Mouse (Mus musculus): ENCODE data around the gene Cd151.

The Cd151 gene

DNA sequence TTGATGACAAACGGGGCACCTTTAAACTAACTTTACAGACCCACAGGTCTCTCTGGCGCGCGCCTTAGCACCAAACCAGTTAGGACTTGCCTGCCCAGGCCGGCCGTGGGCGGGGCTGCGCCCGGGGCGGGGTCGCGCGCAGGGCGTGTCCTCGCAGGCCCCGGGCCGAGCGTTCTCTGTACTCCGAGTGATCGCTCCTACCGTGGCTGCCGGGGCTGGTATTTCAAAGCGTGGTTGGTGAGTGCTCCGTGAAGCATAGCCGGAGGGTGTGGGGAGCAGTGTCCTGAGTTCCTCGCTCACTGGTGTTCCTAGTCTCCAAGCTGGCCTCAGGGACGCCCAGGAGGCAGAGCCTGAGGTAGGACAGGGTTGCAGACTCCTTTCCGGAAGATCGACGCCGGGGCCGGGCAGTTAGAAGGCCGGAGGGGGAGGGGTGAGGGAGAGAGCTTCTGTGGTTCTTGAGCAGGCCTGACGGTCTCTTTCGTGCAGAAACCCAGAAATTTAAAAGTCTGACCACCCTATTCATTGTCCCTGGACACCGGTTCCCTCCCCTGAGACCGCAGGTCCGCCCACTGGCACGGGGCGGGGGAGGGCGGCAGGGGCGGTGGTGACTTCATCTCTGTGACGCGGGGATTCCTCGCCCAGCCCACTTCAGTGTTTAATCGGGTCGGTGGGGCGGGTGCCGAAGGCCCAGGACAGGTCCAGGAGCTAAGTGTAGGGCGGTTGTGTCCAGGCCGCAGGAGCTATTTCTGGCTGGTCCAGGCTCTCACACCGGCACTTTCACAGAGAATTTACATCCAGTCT, at the start of gene Cd151:
Gene Cd151, plus strand, starts transcription at position 163 of the 801 bp plus-strand sequence.
- DNase-seq (ENCODE audit: low spot score in 2 of 2): peak; percentile 78 to 81

- DNase-seq (ENCODE audit: low spot score in 2 of 2): no peak
Observed at GRCm38 (mm10) chr7:141417731-141418681, 49.2 kb upstream of the Cd151 start.

GRCm38 (mm10) chr7:141418970-141419369, 48.2 kb upstream of the Cd151 start:
- DNase-seq (ENCODE audit: low spot score in 2 of 2): peak in 1 of 2 experiments; percentile 74

GRCm38 (mm10) chr7:141420030-141420702, 47.0 kb upstream of the Cd151 start:
- no peak for DNase-seq (ENCODE audit: low spot score in 2 of 2)

GRCm38 (mm10) chr7:141423811-141424210, 43.4 kb upstream of the Cd151 start:
- no peak for DNase-seq (ENCODE audit: low spot score in 2 of 2)

DNA sequence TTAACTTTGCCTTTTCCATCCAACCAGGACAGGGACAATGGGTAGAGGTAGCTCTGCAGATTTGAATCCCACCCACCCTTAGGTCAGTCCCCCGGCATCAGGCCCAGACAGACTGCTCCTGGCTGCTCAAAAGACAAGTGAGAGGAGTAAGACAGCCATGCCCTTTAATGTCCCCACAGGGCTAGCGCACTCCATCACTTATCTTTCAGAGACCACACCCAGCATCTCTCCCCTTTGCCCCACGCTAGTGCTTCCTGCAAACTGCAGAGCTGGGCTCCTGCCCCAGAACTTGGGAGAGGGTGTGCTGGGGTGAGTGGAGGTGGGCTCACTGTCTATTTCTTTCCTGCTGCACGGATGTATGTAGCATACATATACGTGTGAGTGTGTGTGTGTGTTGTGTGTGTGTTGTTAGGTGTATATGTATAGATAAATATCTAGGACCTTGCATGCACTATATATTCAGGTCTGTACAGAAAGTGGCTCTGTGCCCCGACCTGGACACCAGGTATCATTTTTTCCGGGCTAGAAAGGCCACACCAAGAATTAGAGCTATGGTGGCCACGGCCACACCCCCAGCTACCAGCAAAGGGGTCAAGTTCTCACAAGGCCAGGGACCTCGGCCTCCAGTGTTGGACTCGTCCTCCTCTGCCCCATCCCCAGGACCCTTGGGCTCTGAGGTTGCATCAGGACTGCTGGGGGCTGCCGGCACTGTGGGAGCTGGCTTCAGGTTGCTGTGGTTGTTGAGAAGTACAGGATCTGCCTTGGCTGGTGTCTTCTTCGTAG, 40.1 kb upstream of the Cd151 start:
- DNase-seq (ENCODE audit: low spot score in 2 of 2): peak in 1 of 2 experiments; percentile 34

- DNase-seq (ENCODE audit: low spot score in 2 of 2): no peak
Observed at GRCm38 (mm10) chr7:141428701-141429100, 38.5 kb upstream of the Cd151 start.

- DNase-seq (ENCODE audit: low spot score in 2 of 2): peak; percentile 93 to 95
Observed at GRCm38 (mm10) chr7:141429310-141429709, 37.9 kb upstream of the Cd151 start, which contains the start of gene Cend1. Cend1 (minus strand) TSS chr7:141429491.

GRCm38 (mm10) chr7:141429840-141430584, 37.2 kb upstream of the Cd151 start:
- no peak for DNase-seq (ENCODE audit: low spot score in 2 of 2)

DNA sequence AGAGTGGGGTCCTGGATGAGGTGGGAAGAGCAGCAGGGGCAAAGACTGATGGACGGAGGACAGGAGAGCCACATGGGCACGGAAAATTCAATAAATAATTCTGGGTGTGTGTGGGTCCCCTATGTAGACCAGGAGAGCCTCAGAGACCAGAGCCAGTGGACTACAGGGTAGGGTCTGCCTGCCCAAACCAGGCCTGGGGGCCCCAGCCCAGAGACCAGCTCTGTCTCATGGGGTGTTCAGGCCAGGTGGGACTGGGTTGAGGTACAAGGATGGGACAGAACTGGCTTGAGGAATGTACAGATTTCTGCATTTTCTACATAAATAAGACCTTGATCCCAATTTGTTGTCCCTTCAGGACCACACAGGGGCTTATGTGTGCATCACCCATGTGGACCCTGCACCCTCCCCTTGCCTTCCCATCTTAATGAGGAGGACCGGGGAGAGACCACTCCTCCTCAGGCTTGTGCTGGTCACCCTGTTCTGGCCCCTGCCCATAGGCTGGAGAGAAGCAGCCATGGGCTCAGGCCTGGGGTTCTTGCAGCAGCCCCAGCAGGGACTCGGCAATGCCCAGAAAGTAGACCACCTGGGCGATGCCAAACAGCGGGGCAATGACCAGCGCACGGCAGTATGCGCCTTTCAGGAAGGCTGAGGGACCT, 36.5 kb upstream of the Cd151 start:
- DNase-seq (ENCODE audit: low spot score in 2 of 2): no peak

DNA sequence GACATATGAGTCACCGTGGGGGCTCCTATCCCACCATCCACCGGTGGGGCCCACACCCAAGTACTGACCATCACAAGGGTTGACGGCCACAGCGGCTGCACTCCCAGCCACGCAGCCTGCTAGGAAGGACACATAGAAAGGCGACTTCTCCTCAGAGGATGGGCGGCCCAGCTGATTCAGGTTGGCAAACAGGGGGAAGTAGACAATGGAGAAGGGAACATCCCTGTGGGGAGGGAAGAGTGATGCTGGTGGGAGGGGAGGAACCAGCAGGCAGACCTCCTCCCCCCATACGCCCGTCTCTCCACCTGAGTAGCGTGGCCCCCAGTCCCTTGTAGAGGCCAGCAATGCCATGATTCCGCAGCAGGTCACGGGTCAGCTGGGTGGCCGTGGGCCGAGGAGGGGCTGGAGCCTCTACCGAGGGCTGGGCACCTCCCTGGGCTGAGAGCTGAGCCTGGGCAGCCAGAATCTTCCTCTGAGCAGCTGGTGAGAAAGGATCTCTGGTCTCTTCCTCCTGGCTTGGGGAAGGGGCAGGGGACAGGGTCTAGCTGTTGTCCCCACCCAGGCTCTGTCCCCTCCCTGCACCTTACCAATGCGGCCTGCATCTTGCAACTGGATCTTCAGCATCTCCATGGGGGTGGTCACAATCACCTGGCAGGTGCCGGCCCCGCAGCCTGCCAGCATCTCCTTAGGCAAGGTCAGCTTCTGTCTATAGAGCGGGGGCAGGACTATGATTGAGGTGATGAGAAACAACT, 35.6 kb upstream of the Cd151 start:
- DNase-seq (ENCODE audit: low spot score in 2 of 2): no peak

- DNase-seq (ENCODE audit: low spot score in 2 of 2): peak in 1 of 2 experiments; percentile 46
Observed at GRCm38 (mm10) chr7:141432186-141432611, 35.0 kb upstream of the Cd151 start.

DNA sequence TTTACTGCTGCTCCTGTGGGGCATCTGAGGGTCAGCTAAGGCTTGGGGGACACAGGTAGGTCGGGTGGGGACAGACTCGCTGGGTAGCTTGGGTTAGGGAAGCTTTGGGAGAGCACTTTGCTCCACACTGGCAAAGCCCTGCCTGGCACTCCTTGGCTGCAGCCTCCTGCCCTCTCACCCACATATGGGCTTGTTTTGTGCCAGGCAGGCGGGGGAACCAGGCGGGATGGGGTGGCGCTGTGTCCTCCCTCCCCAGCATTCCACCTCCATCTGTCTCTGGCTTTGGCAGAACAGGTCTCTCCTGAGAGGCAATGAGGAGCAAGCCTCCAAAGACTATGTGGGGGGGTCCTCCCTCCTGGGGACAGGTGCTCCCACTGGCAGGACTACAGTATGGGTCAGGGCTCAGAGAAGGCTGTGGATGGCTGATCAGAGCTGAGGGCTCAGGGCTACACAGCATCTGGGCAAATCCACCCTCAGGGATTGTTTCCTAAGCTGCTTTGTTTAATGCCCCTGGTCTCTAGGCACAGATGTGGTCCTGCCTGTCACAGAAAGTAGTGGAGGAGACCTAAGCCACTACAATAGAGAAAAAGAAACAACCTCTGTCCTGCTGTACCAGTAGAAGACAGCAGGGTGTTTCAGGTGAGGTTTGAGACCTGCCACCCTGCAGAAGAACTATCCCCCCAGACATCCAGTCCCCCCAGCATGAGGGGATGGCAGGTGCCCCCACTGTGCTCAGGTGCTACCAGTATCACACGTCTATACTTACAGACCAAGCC, 34.3 kb upstream of the Cd151 start:
- no peak for DNase-seq (ENCODE audit: low spot score in 2 of 2)

- peak in 1 of 2 experiments; percentile 54 for DNase-seq (ENCODE audit: low spot score in 2 of 2)
Observed at GRCm38 (mm10) chr7:141433517-141434400, 33.4 kb upstream of the Cd151 start.

DNA sequence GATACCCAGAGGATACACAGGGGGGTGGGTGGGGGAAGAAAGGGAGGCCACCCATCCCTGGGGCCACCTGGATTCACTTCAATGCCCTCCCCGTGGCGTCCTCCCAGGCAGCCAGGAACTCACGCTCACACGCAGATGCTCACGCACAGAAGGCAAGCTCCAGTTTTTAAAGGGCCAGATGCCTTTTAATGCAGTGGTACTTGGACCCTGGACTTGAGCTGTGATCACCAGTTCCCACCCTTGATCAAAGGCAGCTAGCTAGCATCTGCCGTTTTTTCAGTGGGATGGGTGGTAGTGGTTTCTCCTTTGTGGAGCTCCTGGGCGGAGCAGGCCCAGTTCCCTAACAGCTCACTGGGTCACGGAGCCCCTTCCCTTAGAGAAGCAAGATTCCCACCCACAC, 32.7 kb upstream of the Cd151 start:
- DNase-seq (ENCODE audit: low spot score in 2 of 2): peak; percentile 79 to 87

DNA sequence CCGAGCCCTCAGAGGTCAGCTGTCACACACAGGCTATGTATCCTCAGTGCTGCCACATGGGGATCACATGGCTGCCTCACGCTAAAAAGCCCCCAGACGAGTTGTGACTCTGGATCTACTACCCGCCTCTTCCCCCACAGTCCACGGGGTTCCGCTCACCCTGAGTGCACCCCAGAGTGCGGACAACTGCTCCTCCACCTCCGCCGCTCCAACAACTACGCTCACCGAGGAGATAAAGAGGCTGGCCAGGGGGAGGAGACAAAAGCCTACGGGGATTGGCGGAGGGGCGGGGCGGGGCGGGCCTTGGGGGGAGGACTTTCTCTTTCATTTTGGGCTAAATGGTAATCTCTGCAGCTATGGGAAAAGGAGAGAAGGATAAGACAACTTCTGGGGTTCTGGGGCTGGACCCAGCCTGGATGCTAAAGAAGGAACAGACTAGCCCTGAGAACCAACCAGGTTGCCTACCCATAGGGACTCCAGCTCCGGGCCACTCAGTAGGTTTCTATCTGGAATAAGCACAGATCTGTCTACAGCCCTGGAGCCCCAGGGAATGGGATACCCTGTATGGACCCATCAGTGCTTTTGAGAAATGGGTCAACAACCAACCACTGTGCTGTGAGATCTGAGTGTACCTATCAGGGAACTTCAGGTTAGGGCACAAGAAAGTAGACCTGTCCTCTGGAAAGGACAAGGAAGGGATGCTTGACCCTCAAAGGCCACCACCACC, 31.9 kb upstream of the Cd151 start:
- peak; percentile 75 for DNase-seq (ENCODE audit: low spot score in 2 of 2)
